Mouse (Mus musculus) lung, embryonic 14.5 days (tissue): ENCODE data around the gene Rassf6. TPM values are rescaled to one million over a fixed set of nuclear protein-coding genes. Genes with fewer than 3 reads are reported as not detected.

ENCODE experiments used
- ATAC-seq: fragments of 200-750 bp; cut with Nextera tagmentation; 2 replicates; pipeline ENCODE4 v1.8.0; 2017; ENCODE audit warnings: mild to moderate bottlenecking, moderate TSS enrichment, moderate library complexity; ENCODE audit not compliant: insufficient read depth
- DNase-seq: peaks from one replicate; pipeline ENCODE4 v3.0.0-alpha.2; 2015
- H3K27ac ChIP-seq: fragments of 300-500 bp; sonication (generic); 2 replicates; pipeline ENCODE4 v1.5.1; 2014; ENCODE audit warnings: low read depth, mild to moderate bottlenecking, moderate library complexity
- H3K27me3 ChIP-seq: fragments of 300-500 bp; sonication (generic); 2 replicates; pipeline ENCODE4 v1.6.1; 2014; ENCODE audit warnings: low read length, control low read depth; ENCODE audit not compliant: insufficient read depth
- H3K36me3 ChIP-seq: fragments of 300-500 bp; sonication (generic); 2 replicates; pipeline ENCODE4 v1.6.1; 2014; ENCODE audit warnings: control low read depth; ENCODE audit not compliant: insufficient read depth
- H3K4me1 ChIP-seq: fragments of 300-500 bp; sonication (generic); 2 replicates; pipeline ENCODE4 v1.6.1; 2014; ENCODE audit warnings: antibody characterized with exemption, control low read depth; ENCODE audit not compliant: insufficient read depth
- H3K4me2 ChIP-seq: fragments of 300-500 bp; sonication (generic); 2 replicates; pipeline ENCODE4 v1.6.1; 2014; ENCODE audit warnings: mild to moderate bottlenecking
- H3K4me3 ChIP-seq: fragments of 300-500 bp; sonication (generic); 2 replicates; pipeline ENCODE4 v1.5.1; 2014; ENCODE audit warnings: low read depth, low read length
- H3K9ac ChIP-seq: fragments of 300-500 bp; sonication (generic); 2 replicates; pipeline ENCODE4 v1.6.1; 2014
- H3K9me3 ChIP-seq: fragments of 300-500 bp; sonication (generic); 2 replicates; pipeline ENCODE4 v1.6.1; 2016; ENCODE audit warnings: low read depth, low read length, control low read depth
- CTCF ChIP-seq: IDR thresholded peaks from 2 replicates; pipeline ENCODE4 v1.5.1; 2016; ENCODE audit warnings: antibody characterized with exemption, low read depth
- WGBS: fragments of 180-500 bp; shearing (Covaris S2); extraction: QIAGEN DNeasy Blood & Tissue Kit; methylation state at CpG from one replicate; pipeline ENCODE4 v1.1.7; 2014; 5-methylcytosine and 5-hydroxymethylcytosine counted together
- polyA plus RNA-seq: library from polyadenylated mRNA; unstranded; fragments of >200 nt; fragmentation: Nextera tagmentation; extraction: Ambion mirVana; gene quantifications from 2 replicates; pipeline ENCODE4 v1.2.1, GENCODE M21; 2014

Rassf6 gene
- 2.5 and 2.9 TPM in 2 replicates for polyA plus RNA-seq

GRCm38 (mm10) chr5:90640286-90641217, at the start of gene Rassf6:
Gene Rassf6, minus strand, starts transcription at chr5:90640657.
- WGBS, result 9% methylated on average over 26 of the region's 26 CpGs
- 0 out of 2 replicates have a peak, but pooled peaks have one; percentile 2 for TF ChIP-seq CTCF
- H3K27ac ChIP-seq, result peak within 1 kb of the TSS; percentile 26; the same call in 1 of the 2 replicates
- H3K4me1 ChIP-seq, result no peaks in the 10 kb centered on the region
- peak; percentile 67 for DNase-seq
- H3K27me3 ChIP-seq, result no peaks in the 10 kb centered on the region
- H3K4me3 ChIP-seq, result peak within 1 kb of the TSS; percentile 38
- peak within 1 kb of the TSS; percentile 65 for H3K4me2 ChIP-seq
- peak within 1 kb of the TSS; percentile 42; the same call in 1 of the 2 replicates for H3K9ac ChIP-seq
- no peaks in the 10 kb centered on the region for H3K9me3 ChIP-seq
- ATAC-seq, result peak; percentile 88
- H3K36me3 ChIP-seq, result no peaks in the 10 kb centered on the region

- Histone ChIP-seq H3K4me1 (0 out of 2 replicates have a peak, but pooled peaks cover 4% of the 10 kb centered on the region), H3K4me2 (no peak overlapping the region), H3K9ac (no peak overlapping the region), H3K9me3 (no peaks in the 10 kb centered on the region), H3K27me3 (no peaks in the 10 kb centered on the region), H3K36me3 (no peaks in the 10 kb centered on the region), H3K4me3 (no peak overlapping the region), H3K27ac (no peak overlapping the region)
- 66% methylated on average over 8 of the region's 8 CpGs for WGBS
- TF ChIP-seq CTCF, result no peak
- peak; percentile 44 for DNase-seq
- peak; percentile 17; the same call in 1 of the 2 replicates for ATAC-seq
Observed at GRCm38 (mm10) chr5:90689426-90690128, 49.1 kb upstream of the Rassf6 start.

- ATAC-seq (no peak), DNase-seq (no peak)
- H3K27me3 ChIP-seq, result no peaks in the 10 kb centered on the region
- no peak for TF ChIP-seq CTCF
- 90% methylated on average over 10 of the region's 10 CpGs for WGBS
- H3K4me1 ChIP-seq, result 0 out of 2 replicates have a peak, but pooled peaks cover 4% of the 10 kb centered on the region
- no peaks in the 10 kb centered on the region for H3K9me3 ChIP-seq
- H3K4me2 ChIP-seq, result no peak overlapping the region
- no peaks in the 10 kb centered on the region for H3K36me3 ChIP-seq
- no peak overlapping the region for H3K9ac ChIP-seq
- H3K4me3 ChIP-seq, result no peak overlapping the region
- H3K27ac ChIP-seq, result no peak overlapping the region
Observed at GRCm38 (mm10) chr5:90687913-90688312, 47.5 kb upstream of the Rassf6 start.

- H3K4me2 ChIP-seq, result no peak overlapping the region
- no peak for TF ChIP-seq CTCF
- no peak overlapping the region for H3K4me3 ChIP-seq
- H3K36me3 ChIP-seq, result no peaks in the 10 kb centered on the region
- H3K4me1 ChIP-seq, result 0 out of 2 replicates have a peak, but pooled peaks cover 2% of the 10 kb centered on the region
- no peaks in the 10 kb centered on the region for H3K27me3 ChIP-seq
- H3K9me3 ChIP-seq, result no peaks in the 10 kb centered on the region
- H3K27ac ChIP-seq, result no peak overlapping the region
- no peak for ATAC-seq
- DNase-seq, result no peak
- no peak overlapping the region for H3K9ac ChIP-seq
- 51% methylated on average over 4 of the region's 4 CpGs for WGBS
Observed at GRCm38 (mm10) chr5:90684994-90685393, 44.5 kb upstream of the Rassf6 start.

- Histone ChIP-seq H3K27ac (no peak overlapping the region), H3K4me2 (no peak overlapping the region), H3K36me3 (no peaks in the 10 kb centered on the region), H3K27me3 (no peaks in the 10 kb centered on the region), H3K9me3 (no peaks in the 10 kb centered on the region), H3K9ac (no peak overlapping the region), H3K4me1 (no peaks in the 10 kb centered on the region), H3K4me3 (no peak overlapping the region)
- ATAC-seq (no peak), DNase-seq (peak; percentile 64)
- TF ChIP-seq CTCF, result no peak
- WGBS, result 59% methylated on average over 4 of the region's 4 CpGs
Observed at GRCm38 (mm10) chr5:90681842-90682241, 41.4 kb upstream of the Rassf6 start.

GRCm38 (mm10) chr5:90677560-90677959, 37.1 kb upstream of the Rassf6 start:
- WGBS, result 65% methylated on average over 2 of the region's 2 CpGs
- DNase-seq (no peak), ATAC-seq (no peak)
- no peaks in the 10 kb centered on the region for H3K27me3 ChIP-seq
- no peaks in the 10 kb centered on the region for H3K4me1 ChIP-seq
- H3K27ac ChIP-seq, result no peak overlapping the region
- no peak overlapping the region for H3K4me3 ChIP-seq
- TF ChIP-seq CTCF, result no peak
- no peak overlapping the region for H3K4me2 ChIP-seq
- no peak overlapping the region for H3K9ac ChIP-seq
- H3K9me3 ChIP-seq, result no peaks in the 10 kb centered on the region
- H3K36me3 ChIP-seq, result no peaks in the 10 kb centered on the region

GRCm38 (mm10) chr5:90661852-90662251, 21.4 kb upstream of the Rassf6 start:
- H3K4me1 ChIP-seq, result no peaks in the 10 kb centered on the region
- DNase-seq (no peak), ATAC-seq (no peak; the same call in 1 of the 2 replicates)
- H3K9ac ChIP-seq, result no peak overlapping the region
- no peaks in the 10 kb centered on the region for H3K9me3 ChIP-seq
- H3K27me3 ChIP-seq, result no peaks in the 10 kb centered on the region
- 58% methylated on average over 8 of the region's 8 CpGs for WGBS
- H3K4me2 ChIP-seq, result no peak overlapping the region
- H3K36me3 ChIP-seq, result no peaks in the 10 kb centered on the region
- H3K27ac ChIP-seq, result no peak overlapping the region
- no peak for TF ChIP-seq CTCF
- no peak overlapping the region for H3K4me3 ChIP-seq
